Mouse (Mus musculus): ENCODE data around the gene Megf6. TPM values are rescaled to one million over a fixed set of nuclear protein-coding genes. Genes with fewer than 3 reads are reported as not detected.

Gene Megf6
- total RNA-seq, 1 experiment = 5.6 TPM

DNA sequence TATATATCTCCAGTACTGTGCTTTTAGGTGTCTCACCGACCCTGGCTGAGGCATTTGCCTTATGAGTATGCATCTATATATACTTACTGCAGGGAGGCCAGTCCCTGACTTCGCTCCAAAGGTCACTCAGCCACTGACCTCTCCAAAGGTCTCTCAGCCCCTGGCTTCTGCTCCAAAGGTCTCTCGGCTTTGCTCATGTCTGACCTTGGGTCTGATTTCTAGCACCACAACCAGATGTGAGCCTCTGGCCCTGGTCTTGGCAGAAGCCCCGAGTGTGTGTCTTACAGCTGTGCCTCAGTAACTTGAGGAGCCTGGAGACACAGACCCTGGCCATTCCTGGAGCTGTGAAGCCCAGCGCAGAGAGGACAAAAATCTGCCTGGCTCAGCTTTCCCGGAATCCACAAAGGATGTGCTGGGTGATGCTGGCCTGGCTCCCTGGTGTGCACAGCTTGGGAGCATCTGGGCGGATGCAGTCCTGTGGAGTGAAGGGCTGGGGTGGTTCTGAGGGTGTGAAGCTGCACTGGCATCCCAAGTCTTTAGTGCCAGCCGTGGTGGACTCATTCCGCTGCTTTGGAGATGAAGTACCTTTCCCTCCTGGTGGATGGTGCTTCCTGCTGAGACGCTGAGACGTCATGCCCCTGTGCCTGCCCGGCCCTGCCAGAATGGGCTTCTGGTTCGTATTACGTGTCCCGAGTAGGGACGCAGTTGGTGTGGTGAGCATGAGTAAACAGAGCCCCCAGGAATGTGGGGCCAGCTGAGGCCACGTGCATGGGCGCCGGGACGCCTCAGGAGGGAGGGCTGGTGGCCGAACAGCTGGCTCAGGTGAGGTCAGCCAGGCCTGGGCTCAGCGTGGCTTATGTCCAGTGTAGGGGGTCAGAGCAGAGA lies 76.9 kb downstream of the Megf6 start:
- no peak for DNase-seq (ENCODE audit: low read depth, low spot score)
- in situ Hi-C loops (cut with MboI; ENCODE audit: low sequenced_read_pairs in 2 of 2, unreplicated experiment in 2 of 2) = no loop called here

DNA sequence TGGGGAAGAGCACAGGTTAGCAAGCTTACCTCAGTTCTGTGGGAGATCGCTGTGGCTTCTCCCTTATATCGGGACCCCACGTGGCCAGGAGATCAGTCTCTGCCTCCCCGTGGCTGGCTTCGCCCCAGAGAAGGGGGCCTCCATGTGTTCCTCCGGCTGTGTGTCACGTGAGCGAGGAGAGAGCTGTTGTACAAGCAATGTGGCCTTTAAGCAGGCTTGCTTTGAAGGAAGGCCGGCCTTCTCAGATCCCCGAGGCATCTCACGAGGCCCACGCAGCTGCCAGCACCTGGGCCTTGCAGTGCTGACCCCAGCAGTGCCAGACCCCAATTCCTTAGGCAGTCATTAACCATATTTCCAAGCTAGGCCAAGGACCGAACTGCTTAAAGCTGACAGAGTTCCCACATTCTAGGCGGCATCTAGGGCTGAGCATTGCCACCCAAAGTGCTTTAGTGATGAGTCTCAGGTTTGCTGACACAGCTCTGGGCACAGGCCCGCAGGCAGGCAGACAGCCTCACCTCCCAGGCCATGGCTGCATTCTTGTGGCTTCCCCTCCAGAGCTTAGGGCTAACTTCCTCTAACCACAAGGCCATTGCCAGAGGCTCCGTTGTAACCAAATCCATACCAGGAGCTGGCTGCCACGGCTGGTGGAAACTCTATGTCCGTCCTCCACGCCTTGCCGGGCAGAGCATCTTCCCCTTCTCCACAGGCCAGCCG lies 77.7 kb downstream of the Megf6 start:
- no peak for DNase-seq (ENCODE audit: low read depth, low spot score)
- Histone ChIP-seq H3K4me3 (ENCODE audit: insufficient read depth in 1 of 2, low read depth in 1 of 2, low read length in 2 of 2, poor library complexity in 1 of 2, severe bottlenecking in 1 of 2) (no peak overlapping the region), H3K9me3 (ENCODE audit: control insufficient read depth, insufficient read depth, low read depth, low read length) (no peaks in the 10 kb centered on the region), H3K27ac (ENCODE audit: insufficient read depth, low read depth, low read length, poor library complexity, severe bottlenecking) (no peak overlapping the region), H3K4me1 (ENCODE audit: control insufficient read depth in 2 of 2, insufficient read depth in 2 of 2, low read length in 2 of 2, poor library complexity in 1 of 2) (peaks cover 0 to 27% of the 10 kb centered on the region in 2 experiments; a peak in 1 of 4 replicates), H3K36me3 (ENCODE audit: control insufficient read depth, insufficient read depth, low read length, poor library complexity, severe bottlenecking) (no peaks in the 10 kb centered on the region; the same call in 1 of the 2 replicates), H3K9ac (ENCODE audit: insufficient read depth, low read depth, low read length, poor library complexity, severe bottlenecking) (no peak overlapping the region)
- no peak for TF ChIP-seq MAFK (IDR thresholded peaks at IDR 0.05; ENCODE audit: insufficient read depth, low read depth, low read length)
- TF ChIP-seq HCFC1 (IDR thresholded peaks at IDR 0.05; ENCODE audit: borderline replicate concordance, insufficient read depth, low read length) = no peak
- TF ChIP-seq ZNF384 (IDR thresholded peaks at IDR 0.05; ENCODE audit: low read depth, low read length) = no peak
- TF ChIP-seq ZC3H11A (IDR thresholded peaks at IDR 0.05; ENCODE audit: borderline replicate concordance, low read depth, low read length) = no peak
- no peak for TF ChIP-seq CHD2 (IDR thresholded peaks at IDR 0.05; ENCODE audit: low read depth, low read length)
- in situ Hi-C loops (cut with MboI; ENCODE audit: low sequenced_read_pairs in 2 of 2, unreplicated experiment in 2 of 2) = no loop called here

More for the DNA sequence above, 76.9 kb downstream of the Megf6 start:
- Histone ChIP-seq H3K9me3 (ENCODE audit: control insufficient read depth, insufficient read depth, low read depth, low read length) (no peaks in the 10 kb centered on the region), H3K4me1 (ENCODE audit: control insufficient read depth in 2 of 2, insufficient read depth in 2 of 2, low read length in 2 of 2, poor library complexity in 1 of 2) (peaks cover 0 to 24% of the 10 kb centered on the region in 2 experiments; a peak in 1 of 4 replicates), H3K4me3 (ENCODE audit: insufficient read depth in 1 of 2, low read depth in 1 of 2, low read length in 2 of 2, poor library complexity in 1 of 2, severe bottlenecking in 1 of 2) (no peak overlapping the region), H3K9ac (ENCODE audit: insufficient read depth, low read depth, low read length, poor library complexity, severe bottlenecking) (peak overlapping the region; percentile 17; the same call in 1 of the 2 replicates), H3K36me3 (ENCODE audit: control insufficient read depth, insufficient read depth, low read length, poor library complexity, severe bottlenecking) (no peaks in the 10 kb centered on the region), H3K27ac (ENCODE audit: insufficient read depth, low read depth, low read length, poor library complexity, severe bottlenecking) (no peak overlapping the region)
- TF ChIP-seq CHD2 (IDR thresholded peaks at IDR 0.05; ENCODE audit: low read depth, low read length) = no peak
- TF ChIP-seq HCFC1 (IDR thresholded peaks at IDR 0.05; ENCODE audit: borderline replicate concordance, insufficient read depth, low read length) = no peak
- TF ChIP-seq ZNF384 (IDR thresholded peaks at IDR 0.05; ENCODE audit: low read depth, low read length) = no peak
- TF ChIP-seq MAFK (IDR thresholded peaks at IDR 0.05; ENCODE audit: insufficient read depth, low read depth, low read length) = no peak
- no peak for TF ChIP-seq ZC3H11A (IDR thresholded peaks at IDR 0.05; ENCODE audit: borderline replicate concordance, low read depth, low read length)

DNA sequence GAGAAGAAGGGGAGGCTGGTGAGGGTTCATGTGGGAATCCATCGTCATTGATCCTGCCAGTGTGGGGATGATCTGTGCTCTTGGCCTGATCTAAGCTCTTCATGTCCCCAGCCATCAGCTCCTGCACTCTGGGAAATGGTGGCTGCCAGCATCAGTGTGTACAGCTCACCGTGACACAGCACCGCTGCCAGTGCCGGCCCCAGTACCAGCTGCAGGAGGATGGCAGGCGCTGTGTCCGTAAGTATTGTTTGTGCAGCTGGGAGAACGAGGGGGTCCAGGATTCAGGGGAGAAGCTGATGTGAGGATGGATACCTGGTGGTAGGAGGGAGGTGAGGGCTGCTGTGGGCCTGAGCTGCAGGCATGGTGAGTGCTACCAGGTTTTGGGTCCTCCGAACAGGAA lies 78.8 kb downstream of the Megf6 start:
- in situ Hi-C loops (cut with MboI; ENCODE audit: low sequenced_read_pairs in 2 of 2, unreplicated experiment in 2 of 2) = no loop called here
- H3K9ac ChIP-seq (ENCODE audit: insufficient read depth, low read depth, low read length, poor library complexity, severe bottlenecking) = no peak overlapping the region
- no peak for DNase-seq (ENCODE audit: low read depth, low spot score)
- peaks cover 0 to 29% of the 10 kb centered on the region in 2 experiments; a peak in 1 of 4 replicates for H3K4me1 ChIP-seq (ENCODE audit: control insufficient read depth in 2 of 2, insufficient read depth in 2 of 2, low read length in 2 of 2, poor library complexity in 1 of 2)
- H3K4me3 ChIP-seq (ENCODE audit: insufficient read depth in 1 of 2, low read depth in 1 of 2, low read length in 2 of 2, poor library complexity in 1 of 2, severe bottlenecking in 1 of 2) = no peak overlapping the region
- no peak overlapping the region for H3K27ac ChIP-seq (ENCODE audit: insufficient read depth, low read depth, low read length, poor library complexity, severe bottlenecking)
- TF ChIP-seq ZNF384 (IDR thresholded peaks at IDR 0.05; ENCODE audit: low read depth, low read length) (no peak), CHD2 (IDR thresholded peaks at IDR 0.05; ENCODE audit: low read depth, low read length) (no peak), ZC3H11A (IDR thresholded peaks at IDR 0.05; ENCODE audit: borderline replicate concordance, low read depth, low read length) (no peak), HCFC1 (IDR thresholded peaks at IDR 0.05; ENCODE audit: borderline replicate concordance, insufficient read depth, low read length) (no peak), MAFK (IDR thresholded peaks at IDR 0.05; ENCODE audit: insufficient read depth, low read depth, low read length) (no peak)
- no peaks in the 10 kb centered on the region for H3K9me3 ChIP-seq (ENCODE audit: control insufficient read depth, insufficient read depth, low read depth, low read length)
- no peaks in the 10 kb centered on the region; the same call in 1 of the 2 replicates for H3K36me3 ChIP-seq (ENCODE audit: control insufficient read depth, insufficient read depth, low read length, poor library complexity, severe bottlenecking)

DNA sequence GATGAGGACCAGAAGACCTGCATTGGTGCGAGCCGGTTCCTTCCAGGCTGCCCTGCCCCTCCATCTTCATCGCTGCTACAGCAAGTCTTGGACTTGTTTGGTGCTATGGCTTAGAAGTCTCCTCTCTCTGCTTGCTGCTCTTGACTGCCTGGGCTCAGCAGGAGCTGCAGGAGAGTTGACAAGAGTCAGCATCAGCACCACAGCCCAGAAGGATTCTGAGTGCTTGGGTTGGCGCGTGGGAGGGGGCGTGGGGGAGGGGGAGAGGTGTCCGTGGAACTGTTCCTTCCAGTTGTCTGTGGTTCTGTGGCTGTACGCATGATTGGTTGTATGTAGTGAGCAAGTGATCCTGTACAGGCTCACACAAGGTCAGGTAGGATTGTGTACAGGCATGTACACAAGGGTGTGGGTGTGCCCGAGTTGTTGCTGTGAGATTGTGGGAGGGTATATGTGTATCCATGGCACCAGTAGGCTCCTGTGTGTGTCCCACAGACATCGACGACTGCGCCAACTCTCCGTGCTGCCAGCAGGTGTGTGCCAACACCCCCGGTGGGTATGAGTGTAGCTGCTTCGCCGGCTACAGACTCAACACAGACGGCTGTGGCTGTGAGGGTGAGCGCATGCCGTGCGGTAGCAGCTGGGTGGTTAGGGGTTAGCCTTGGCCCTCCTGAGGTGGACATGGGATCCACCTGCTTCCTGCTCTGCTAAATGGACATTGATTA lies 82.2 kb downstream of the Megf6 start:
- H3K9ac ChIP-seq (ENCODE audit: insufficient read depth, low read depth, low read length, poor library complexity, severe bottlenecking) = no peak overlapping the region
- no peak overlapping the region for H3K4me3 ChIP-seq (ENCODE audit: insufficient read depth in 1 of 2, low read depth in 1 of 2, low read length in 2 of 2, poor library complexity in 1 of 2, severe bottlenecking in 1 of 2)
- H3K36me3 ChIP-seq (ENCODE audit: control insufficient read depth, insufficient read depth, low read length, poor library complexity, severe bottlenecking) = no peaks in the 10 kb centered on the region; the same call in 1 of the 2 replicates
- TF ChIP-seq ZNF384 (IDR thresholded peaks at IDR 0.05; ENCODE audit: low read depth, low read length) = no peak
- no peak for TF ChIP-seq HCFC1 (IDR thresholded peaks at IDR 0.05; ENCODE audit: borderline replicate concordance, insufficient read depth, low read length)
- TF ChIP-seq ZC3H11A (IDR thresholded peaks at IDR 0.05; ENCODE audit: borderline replicate concordance, low read depth, low read length) = no peak
- no peak for TF ChIP-seq CHD2 (IDR thresholded peaks at IDR 0.05; ENCODE audit: low read depth, low read length)
- no peak for TF ChIP-seq MAFK (IDR thresholded peaks at IDR 0.05; ENCODE audit: insufficient read depth, low read depth, low read length)
- DNase-seq (ENCODE audit: low read depth, low spot score) = no peak
- H3K27ac ChIP-seq (ENCODE audit: insufficient read depth, low read depth, low read length, poor library complexity, severe bottlenecking) = no peak overlapping the region; the same call in 1 of the 2 replicates
- peaks cover 0 to 19% of the 10 kb centered on the region in 2 experiments; a peak in 1 of 4 replicates for H3K4me1 ChIP-seq (ENCODE audit: control insufficient read depth in 2 of 2, insufficient read depth in 2 of 2, low read length in 2 of 2, poor library complexity in 1 of 2)
- in situ Hi-C loops (cut with MboI; ENCODE audit: low sequenced_read_pairs in 2 of 2, unreplicated experiment in 2 of 2) = no loop called here
- no peaks in the 10 kb centered on the region for H3K9me3 ChIP-seq (ENCODE audit: control insufficient read depth, insufficient read depth, low read depth, low read length)
